Mouse (Mus musculus) layer of hippocampus, postnatal 14 days (tissue): Measurements from ENCODE around the gene Vsx2. TPM values are rescaled to one million over a fixed set of nuclear protein-coding genes. Genes with fewer than 3 reads are reported as not detected.

Experiments
- DNase-seq, 2 experiments: peaks; one replicate each; pipeline ENCODE4 v3.0.0; 2021 to 2022; ENCODE audit warnings: low spot score in 2 of 2, mixed read lengths in 1 of 2
- total RNA-seq, 2 experiments: library from RNA; stranded (reverse); gene quantifications; 2 replicates each; pipeline ENCODE4 v1.2.3; 2021

Vsx2 gene
- total RNA-seq, 2 experiments from 2014 or later: 0.23 to 0.31 TPM

DNA sequence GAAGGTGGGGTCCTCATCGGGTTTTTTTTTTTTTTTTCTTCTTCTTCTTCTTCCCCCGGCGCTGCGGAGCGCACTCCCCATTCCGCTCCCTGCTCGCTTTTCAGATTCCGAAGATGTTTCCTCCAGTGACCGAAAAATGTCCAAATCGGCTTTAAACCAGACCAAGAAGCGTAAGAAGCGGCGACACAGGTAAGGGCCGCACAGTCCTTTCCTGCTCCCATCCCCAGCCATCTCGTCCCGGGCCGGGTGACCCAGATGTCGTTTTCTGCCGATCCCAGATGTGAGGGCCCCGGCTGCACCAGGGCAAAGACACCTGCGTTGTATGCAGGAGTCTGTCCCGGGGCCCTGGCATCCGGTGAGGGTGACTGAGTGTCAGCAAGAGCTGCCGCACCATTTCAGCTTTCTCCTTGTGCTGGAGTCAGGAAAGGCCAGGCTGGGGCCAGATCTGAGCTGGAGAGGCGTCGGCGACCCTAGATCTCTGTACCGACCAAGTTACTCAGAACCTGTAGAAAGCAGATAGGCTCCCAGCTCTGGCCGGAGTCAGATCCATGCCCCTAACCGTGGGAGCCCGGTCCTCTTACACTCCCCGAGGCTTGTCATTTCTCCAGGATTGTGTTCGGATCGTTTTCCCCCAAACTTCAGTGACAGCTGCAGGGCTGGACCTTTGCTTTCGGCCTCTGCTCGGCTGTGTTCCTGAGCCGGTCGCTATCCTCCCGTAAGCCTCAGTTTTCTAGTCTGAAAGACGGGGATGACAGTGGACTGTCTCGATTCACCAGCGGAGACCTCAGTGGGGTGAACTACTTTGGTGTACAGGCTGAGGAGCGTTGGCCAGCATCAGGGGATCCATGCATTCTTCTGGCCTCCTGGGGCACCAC is 2.1 kb downstream of the Vsx2 start:
- DNase-seq: no peak

GRCm38 (mm10) chr12:84572341-84572720 is 2.8 kb downstream of the Vsx2 start:
- DNase-seq: no peak

DNA sequence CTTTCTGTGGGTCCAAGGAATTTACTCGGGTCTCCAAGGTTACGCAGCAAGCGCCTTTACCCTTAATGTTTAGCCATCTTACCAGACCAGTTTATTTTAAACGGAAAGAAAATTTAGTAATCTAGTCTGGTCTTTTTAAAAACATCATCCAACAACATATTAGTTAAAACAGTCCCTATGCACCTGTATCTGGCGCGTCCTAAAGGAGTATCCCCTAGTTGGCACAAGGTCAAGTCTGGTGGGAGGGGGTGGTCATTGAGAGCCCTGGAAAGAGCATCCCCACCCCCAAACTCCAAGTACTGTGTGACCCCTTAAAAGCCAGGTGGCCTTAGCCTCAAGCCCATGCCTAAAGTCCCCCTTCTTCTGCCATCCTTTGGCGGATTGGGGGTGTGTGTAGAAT is 3.5 kb downstream of the Vsx2 start:
- no peak for DNase-seq

DNA sequence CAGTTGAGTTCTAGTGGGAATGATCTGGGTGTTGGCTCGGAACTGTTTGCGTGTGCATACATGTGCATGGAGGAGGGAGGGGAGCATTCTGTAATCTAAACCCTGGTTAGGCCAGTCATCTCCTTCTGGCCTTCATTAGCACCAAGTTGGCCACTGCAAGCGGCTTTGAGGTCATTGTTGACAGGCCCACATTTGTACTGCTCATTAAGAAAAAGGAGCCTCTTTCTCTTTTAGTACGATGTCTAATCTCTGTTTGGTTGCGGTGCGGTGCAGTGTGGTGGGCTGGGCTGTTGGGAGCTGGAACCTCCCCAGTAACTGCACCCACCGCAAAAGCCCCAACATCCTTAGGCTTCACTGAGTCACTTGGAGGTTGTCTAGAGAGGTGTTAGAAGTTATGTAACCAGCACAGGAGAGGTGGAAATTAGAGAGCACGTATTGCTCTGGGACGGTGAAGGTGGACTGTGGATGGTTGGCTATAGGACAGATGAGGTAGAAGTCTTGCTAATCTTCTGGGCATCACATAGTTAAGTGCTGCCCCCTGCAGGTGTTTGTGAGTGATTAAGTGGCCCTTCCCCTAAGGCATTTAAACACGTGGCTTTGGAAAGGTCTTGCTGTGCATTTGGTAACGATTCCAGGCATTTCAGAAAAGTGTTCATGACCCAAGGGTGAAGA is 8.3 kb downstream of the Vsx2 start:
- no peak for DNase-seq

GRCm38 (mm10) chr12:84578440-84578770 is 8.8 kb downstream of the Vsx2 start:
- no peak for DNase-seq

DNA sequence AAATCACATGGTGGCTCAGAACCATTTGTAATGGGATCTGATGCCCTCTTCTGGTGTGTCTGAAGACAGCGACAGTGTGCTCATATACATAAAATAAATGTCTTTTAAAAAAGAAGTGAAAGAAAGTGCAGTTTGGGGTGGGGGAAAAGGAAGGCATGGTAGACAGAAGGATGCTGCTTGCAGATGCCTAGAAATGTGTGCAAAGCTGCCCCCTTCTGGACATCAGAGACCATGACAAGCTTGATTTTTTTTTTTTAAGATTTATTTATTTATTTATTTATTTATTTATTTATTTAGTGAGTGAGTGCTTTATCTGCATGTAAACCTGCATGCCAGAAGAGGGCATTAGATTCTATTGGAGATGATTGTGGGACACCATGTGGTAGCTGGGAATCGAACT is 11.7 kb downstream of the Vsx2 start:
- DNase-seq: no peak

- DNase-seq: peak; percentile 96 to 97
Observed at GRCm38 (mm10) chr12:84589825-84590761, 20.5 kb downstream of the Vsx2 start.

DNA sequence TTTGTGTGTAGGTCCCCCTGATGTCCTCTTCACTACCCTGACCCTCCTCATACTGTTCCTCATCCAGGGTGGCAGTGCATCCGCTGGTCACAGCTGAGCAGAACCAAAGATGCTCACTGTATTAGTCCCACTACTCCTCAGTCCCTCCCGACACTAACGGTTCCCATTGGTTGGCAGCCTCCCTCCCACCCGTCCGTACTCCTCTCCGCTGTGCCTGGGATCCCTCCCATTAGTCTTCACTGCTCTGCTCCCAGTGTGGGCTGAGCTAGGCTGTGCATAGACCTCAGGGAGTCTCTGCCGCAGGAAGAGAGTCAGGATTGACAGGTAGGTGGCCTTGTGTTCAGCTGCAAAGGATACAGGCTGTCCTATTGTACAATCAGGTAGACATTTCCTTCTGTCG is 28.8 kb downstream of the Vsx2 start:
- no peak for DNase-seq

DNA sequence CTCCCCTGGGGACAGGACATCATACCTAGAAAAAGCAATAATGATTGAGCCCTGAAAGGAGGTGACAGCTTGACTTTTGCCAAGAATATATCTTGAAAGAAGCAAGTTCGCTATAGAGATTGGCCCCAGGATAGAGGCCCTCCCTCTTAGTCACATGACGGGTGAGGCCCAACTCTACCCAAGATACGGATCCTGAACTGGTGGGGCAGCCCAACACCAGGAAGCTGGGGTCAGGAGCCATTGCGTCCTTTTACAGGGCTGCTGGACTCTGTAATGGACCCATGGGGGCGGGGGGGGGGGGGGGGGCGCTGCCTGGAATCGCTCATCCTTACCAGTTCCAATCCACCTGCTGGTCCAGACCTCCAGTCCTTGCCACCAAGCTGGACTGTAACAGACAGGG is 34.4 kb downstream of the Vsx2 start:
- DNase-seq: no peak

- DNase-seq: no peak
Observed at GRCm38 (mm10) chr12:84605860-84606259, 36.3 kb downstream of the Vsx2 start.

DNA sequence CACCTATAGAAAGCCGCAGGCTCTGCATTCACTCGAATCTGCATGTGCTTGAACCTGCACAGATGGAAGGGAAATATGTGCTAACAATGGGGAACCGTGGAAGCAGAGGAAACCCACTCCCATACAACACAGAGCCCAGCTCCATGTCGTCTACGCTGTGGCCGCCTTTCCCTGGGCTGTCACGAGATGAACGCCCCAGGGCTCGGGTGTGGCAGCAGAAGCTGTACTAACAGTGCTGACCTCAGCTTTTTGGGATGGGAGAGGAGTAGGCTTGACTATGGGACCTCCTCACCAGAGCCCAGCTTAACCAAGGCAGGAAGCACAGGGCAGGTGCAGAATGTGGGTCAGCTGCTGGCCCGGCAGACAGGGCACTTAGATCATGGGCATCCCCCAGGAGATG is 42.2 kb downstream of the Vsx2 start:
- no peak for DNase-seq

DNA sequence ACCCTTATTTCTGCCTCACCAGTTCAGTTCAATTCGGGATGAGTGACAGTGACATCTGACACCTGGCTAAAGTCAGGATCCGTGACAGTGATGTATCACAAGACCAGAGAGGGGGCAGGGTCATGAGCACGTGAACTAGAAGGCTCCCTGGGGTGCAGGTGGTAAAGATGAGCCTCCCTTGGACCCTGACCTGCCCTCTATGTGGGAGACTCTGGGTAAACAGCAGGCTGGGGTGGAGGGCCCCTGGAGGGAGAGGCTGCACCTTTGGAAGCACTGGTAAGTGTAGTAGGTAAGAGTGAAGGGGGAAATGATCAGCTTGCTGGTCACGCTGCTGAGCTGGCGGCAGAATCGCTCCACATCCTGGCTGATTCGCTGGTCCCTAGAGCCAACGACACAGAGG is 43.0 kb downstream of the Vsx2 start:
- DNase-seq: no peak

- DNase-seq: no peak
Observed at GRCm38 (mm10) chr12:84614001-84614400, 44.4 kb downstream of the Vsx2 start.

DNA sequence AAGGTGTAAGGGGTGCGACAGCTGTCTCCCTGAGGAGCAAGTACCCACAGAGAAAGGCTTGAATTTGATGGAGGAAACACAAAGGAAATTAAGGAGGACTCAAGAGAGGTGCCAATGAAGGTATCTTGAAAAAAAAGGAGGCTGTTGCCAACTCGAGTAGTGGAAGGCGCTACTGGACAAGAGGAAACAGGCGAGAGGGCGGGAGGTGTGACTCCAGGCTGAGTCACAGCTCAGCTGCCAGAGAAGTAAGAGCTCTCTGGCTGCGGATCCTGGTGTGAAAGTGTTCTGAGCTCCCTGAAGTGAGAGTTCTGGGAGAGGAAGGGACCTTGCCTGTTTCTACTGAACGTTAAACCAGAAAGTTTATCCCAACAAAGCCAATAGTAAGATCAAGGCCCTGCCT is 45.0 kb downstream of the Vsx2 start:
- DNase-seq: no peak

DNA sequence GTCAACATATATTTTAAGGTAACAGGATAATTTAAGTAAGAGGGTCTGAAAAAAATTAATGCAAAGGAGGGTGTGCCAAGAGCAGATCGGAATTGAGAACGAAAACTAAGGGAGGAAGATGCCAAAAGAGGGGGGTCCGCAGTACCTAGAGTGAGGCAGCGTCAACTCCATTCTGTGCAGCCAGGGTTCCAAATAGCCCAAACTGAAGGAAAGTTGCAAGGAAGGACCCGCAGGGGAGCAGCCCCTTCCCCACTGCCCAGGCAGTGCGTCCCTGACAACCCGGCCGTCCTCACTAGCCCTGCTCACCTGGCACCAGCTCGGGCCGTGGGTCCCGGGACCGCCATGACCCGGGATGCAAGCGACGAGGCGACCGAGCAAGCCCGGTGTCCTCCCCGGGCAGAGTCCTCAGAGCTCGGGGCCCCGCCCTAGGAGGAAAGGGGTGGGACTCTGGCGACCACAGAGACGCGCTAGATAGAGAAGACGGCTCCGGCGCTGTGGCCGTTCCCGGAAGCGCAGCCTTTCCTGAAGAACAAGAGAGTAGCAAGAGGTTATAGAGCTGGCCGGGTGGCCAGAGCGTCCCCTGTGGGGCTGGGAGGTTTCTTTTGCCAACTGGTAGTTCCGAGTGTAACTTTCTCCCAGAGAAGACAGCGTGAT is 47.5 kb downstream of the Vsx2 start, which contains the start of gene Abcd4:
TSS of gene Abcd4 (minus strand) at position 437 of the 654 bp plus-strand sequence.
- peak; percentile 86 to 94 for DNase-seq

DNA sequence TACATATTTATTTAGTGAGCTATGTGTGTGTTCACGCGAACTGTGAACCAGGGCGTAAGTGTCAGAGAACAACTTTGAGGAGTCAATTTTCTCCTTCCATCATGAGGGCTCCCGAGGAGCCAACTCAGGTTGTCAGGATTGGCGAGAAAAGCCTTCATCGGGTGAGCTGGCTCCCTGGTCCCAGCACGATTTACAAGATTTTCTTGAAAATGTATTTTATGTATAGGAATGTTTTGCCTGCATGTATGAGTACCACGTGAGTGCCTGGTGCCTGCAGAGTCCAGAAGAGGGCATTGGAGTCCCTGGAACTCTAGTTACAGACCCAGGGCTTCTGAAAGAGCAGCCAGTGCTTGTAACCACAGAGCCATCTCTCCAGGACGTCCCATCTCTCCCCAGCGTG is 48.1 kb downstream of the Vsx2 start:
- DNase-seq: no peak

DNA sequence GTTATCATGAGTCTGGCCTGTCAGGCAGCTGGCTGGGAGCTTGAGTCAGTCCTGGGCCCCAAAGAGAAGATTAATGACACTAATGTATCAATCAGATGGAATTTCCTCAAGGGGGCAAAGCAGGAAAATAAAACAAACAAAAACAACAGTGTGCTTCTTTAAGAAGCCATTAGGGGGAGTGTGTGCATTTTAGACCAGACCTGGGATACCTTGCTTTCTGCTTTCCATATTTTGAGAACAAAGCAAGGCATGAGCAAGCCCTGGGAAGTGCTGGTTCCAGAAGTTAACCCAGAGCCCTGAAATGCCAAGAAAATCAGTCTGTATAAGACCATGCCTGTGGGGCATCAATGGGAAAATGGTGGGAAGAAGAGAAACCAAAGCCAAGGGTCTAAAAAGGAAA is 51.4 kb downstream of the Vsx2 start:
- DNase-seq: peak in 1 of 2 experiments; percentile 21

DNA sequence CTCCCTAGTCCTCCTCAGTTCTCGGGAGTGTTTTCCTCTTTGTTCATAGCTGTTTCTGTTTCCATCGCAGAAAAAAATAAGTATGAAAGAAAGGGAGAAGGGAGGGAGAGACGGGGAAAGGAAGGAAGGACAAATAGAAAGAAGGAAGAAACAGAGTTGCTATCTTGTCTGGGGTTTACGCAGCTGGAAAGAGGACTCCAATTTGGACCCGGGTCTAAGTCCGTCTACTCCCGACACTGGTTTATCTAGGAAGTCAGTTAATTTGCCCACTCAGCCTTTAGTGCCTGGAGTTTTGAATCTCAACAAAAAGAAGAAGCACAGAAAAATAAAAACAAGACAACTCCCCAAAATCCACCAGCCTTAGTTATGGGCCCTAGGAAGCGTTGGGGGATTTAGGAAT is 55.0 kb downstream of the Vsx2 start:
- no peak for DNase-seq

- no peak for DNase-seq
Observed at GRCm38 (mm10) chr12:84625116-84625515, 55.6 kb downstream of the Vsx2 start.

DNA sequence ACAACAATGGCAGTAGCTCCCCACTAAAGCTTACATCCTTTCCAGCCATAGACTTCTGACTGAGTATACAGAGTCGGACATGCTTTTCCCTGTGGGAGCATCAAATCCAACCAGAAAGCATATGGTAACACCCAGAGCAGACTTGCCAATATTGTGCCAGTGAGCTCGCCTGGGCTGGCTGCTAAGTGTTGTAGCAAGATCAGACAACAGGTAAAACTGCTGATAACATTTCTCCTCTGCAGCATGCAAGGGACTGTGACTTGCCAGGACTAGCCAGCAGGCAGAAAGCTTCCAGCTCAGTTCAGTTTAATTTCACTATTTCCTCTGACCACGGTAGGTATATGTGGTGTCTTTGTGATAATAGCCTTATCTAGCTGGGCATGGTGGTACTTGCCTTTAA is 62.3 kb downstream of the Vsx2 start:
- DNase-seq: no peak

DNA sequence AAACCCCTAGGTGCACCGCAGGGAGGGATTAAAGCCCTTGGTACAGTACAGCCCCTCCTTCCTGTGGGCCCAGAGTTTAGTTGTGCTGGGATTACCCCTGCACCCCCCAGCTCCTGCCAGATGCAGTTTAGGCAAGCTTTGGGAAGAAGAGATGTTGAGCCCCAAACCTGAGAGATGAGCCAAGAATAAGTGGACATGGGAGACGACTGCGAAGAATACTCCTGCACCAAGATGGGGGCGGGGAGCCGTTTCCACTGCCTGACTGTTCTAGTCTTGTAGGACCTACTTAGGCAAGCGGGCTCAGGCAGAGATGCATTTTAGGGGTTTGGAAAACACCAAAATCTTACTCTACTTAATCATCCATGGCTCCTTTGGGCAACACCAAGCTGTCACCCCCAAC is 70.7 kb downstream of the Vsx2 start:
- no peak for DNase-seq
